ENCODE assay signal across 8 mouse cellular contexts in the genomic region with DNA sequence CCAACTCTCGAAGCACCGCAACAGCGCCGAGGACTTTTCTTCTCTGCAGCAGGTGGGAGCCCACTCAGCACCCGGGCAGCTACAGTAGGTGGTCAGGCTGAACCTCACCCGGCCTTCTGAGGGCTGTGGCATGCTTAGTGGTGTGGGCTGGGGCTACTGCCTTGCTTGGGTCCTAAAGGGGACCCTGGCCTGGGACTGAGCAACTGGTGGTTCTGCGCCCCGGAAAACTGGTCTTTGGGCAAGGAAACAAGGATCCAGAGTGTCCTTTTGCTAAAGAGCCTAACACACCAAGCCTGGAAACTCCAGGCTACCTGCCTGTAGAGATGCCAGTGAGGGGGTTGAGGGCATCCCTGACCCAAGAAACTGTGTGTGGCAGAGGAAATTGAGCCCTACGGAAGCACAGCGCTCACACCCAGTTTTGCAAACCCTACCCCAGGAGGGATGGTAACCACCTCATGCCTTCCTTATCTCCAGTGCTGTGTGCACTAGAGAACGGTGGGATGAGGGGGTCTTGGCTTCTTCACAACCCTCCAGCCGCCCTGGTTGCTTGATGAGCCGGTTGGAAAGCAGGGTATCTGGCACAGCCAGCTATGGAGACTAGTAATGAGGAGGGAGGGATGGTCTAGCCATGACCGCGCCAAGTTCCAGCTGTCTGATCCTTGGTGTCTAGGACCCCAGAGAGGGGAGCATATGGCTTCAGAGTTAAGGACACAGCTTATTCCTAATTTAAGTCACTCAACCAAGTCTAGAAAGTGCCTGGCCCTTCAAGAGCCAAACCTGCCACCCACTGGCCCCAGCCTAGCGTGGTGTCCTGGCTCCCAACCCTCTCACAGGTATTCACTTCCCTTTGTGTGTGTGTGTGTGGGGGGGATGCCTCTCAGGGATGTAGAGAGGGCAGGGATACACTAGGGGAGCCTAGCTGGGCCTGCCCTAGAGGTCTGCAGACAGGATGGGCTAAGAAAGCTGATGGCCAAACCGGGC. TPM values are rescaled to one million over a fixed set of nuclear protein-coding genes. Genes with fewer than 3 reads are reported as not detected.
A peak's percentile ranks its signal among the peaks of the same experiment; 100 is the strongest.
DNase-seq lines count a peak whose midpoint lies in the region; ATAC-seq and TF ChIP-seq lines count a peak whose summit lies in the region.

No protein-coding gene starts in this region.

- no peak for TF ChIP-seq CTCF in heart, adult 2 months (IDR thresholded peaks at IDR 0.05)
- no peak for TF ChIP-seq CTCF in E14TG2a.4 (conservative IDR thresholded peaks at IDR 0.05; ENCODE audit: low read length)

- H3K36me3 ChIP-seq in heart, adult 2 months (ENCODE audit: control insufficient read depth, insufficient read depth, low read length): no peaks in the 10 kb centered on the region
- H3K36me3 ChIP-seq in E14TG2a.4 (ENCODE audit: insufficient read depth, low read length): no peaks in the 10 kb centered on the region
- 0 out of 2 replicates have a peak, but pooled peaks cover 3% of the 10 kb centered on the region for H3K36me3 ChIP-seq in heart, embryonic 16.5 days (ENCODE audit: control insufficient read depth, insufficient read depth)
- no peaks in the 10 kb centered on the region for H3K36me3 ChIP-seq in liver, embryonic 15.5 days (replicated peaks)

- H3K4me2 ChIP-seq in heart, embryonic 16.5 days (ENCODE audit: low read depth, low read length): peak overlapping the region; percentile 66
- peak overlapping the region; percentile 54 for H3K4me2 ChIP-seq in liver, embryonic 15.5 days

- intact Hi-C loops in heart, adult 2 months (cut with DNase I): no loop called here

- no peaks in the 10 kb centered on the region; the same call in 1 of the 2 replicates for H3K27me3 ChIP-seq in heart, adult 2 months (ENCODE audit: control insufficient read depth, insufficient read depth, low read length)
- H3K27me3 ChIP-seq in E14TG2a.4 (ENCODE audit: insufficient read depth, low read length): peaks cover 37% of the 10 kb centered on the region
- no peaks in the 10 kb centered on the region for H3K27me3 ChIP-seq in heart, embryonic 16.5 days (ENCODE audit: control insufficient read depth, insufficient read depth, low read length)
- H3K27me3 ChIP-seq in liver, embryonic 15.5 days: peaks cover 20% of the 10 kb centered on the region

- no peak for DNase-seq in heart, adult 2 months
- no peak for DNase-seq in heart, adult 9 months (ENCODE audit: low spot score in 2 of 2)
- DNase-seq in embryo, embryonic 10.5 days (ENCODE audit: low spot score): no peak
- no peak for DNase-seq in gastrocnemius, postnatal 25 days
- DNase-seq in spleen, adult 12 weeks (ENCODE audit: low spot score): no peak

- no peak for TF ChIP-seq EP300 in heart, adult 2 months (IDR thresholded peaks at IDR 0.05; ENCODE audit: insufficient read depth, low read depth, low read length)

- H3K79me2 ChIP-seq in heart, adult 2 months (replicated peaks; ENCODE audit: control insufficient read depth, insufficient read depth, low read length): no peaks in the 10 kb centered on the region

- no peaks in the 10 kb centered on the region for H3K9me3 ChIP-seq in E14TG2a.4 (ENCODE audit: low read length)
- no peaks in the 10 kb centered on the region for H3K9me3 ChIP-seq in heart, embryonic 16.5 days (replicated peaks; ENCODE audit: control insufficient read depth, low read length)
- H3K9me3 ChIP-seq in liver, embryonic 15.5 days (replicated peaks): no peaks in the 10 kb centered on the region

- TF ChIP-seq POLR2A in heart, adult 2 months (IDR thresholded peaks at IDR 0.05; ENCODE audit: insufficient read depth, low read depth, low read length): no peak; the same call in 1 of the 2 replicates

- H3K9ac ChIP-seq in heart, adult 2 months (ENCODE audit: low read depth, low read length): peak overlapping the region; percentile 64
- H3K9ac ChIP-seq in heart, embryonic 16.5 days (ENCODE audit: low read length): peak overlapping the region; percentile 87
- H3K9ac ChIP-seq in liver, embryonic 15.5 days: no peak overlapping the region

- peak overlapping the region; percentile 77 for H3K27ac ChIP-seq in heart, adult 2 months
- peak overlapping the region; percentile 97 for H3K27ac ChIP-seq in heart, embryonic 16.5 days (ENCODE audit: low read length)
- H3K27ac ChIP-seq in liver, embryonic 15.5 days (replicated peaks): no peak overlapping the region

- H3K4me3 ChIP-seq in heart, adult 2 months: peak overlapping the region; percentile 41
- peak overlapping the region; percentile 68 for H3K4me3 ChIP-seq in E14TG2a.4 (replicated peaks; ENCODE audit: low read length)
- peak overlapping the region; percentile 64 for H3K4me3 ChIP-seq in heart, embryonic 16.5 days (ENCODE audit: low read length)
- peak overlapping the region; percentile 25; the same call in 1 of the 2 replicates for H3K4me3 ChIP-seq in liver, embryonic 15.5 days (replicated peaks)

- H3K4me1 ChIP-seq in heart, adult 2 months (ENCODE audit: control insufficient read depth, insufficient read depth, low read length): peaks cover 5% of the 10 kb centered on the region
- peaks cover 60% of the 10 kb centered on the region for H3K4me1 ChIP-seq in E14TG2a.4 (replicated peaks; ENCODE audit: low read depth, low read length)
- H3K4me1 ChIP-seq in heart, embryonic 16.5 days (ENCODE audit: control insufficient read depth, insufficient read depth, low read length): peaks cover 37% of the 10 kb centered on the region
- peaks cover 48% of the 10 kb centered on the region for H3K4me1 ChIP-seq in liver, embryonic 15.5 days (replicated peaks)

- 32% methylated on average over 17 of the region's 17 CpGs for WGBS in heart, adult 2 months
- WGBS in heart, embryonic 16.5 days: 21% methylated on average over 17 of the region's 17 CpGs
- WGBS in liver, embryonic 15.5 days (ENCODE audit: insufficient replicate concordance): 29% methylated on average over 17 of the region's 17 CpGs

- ATAC-seq in heart, embryonic 16.5 days (replicated peaks; ENCODE audit: extremely low read depth, insufficient read depth, low FRiP score): no peak
- ATAC-seq in liver, embryonic 15.5 days (ENCODE audit: insufficient read depth): peak; percentile 14; the same call in 1 of the 2 replicates

RNA-seq across cellular contexts. Expression of gene Myl9, which starts 0.5 kb away (rescaled TPM):
- 100 to 1,000 TPM in 1 of 2 experiments, 10 to 100 TPM in 1; 86.6 to 107 TPM for total RNA-seq in heart, adult 2 months (2021)
- 176 and 204 TPM in 2 replicates for polyA plus RNA-seq in heart, adult 2 months (2012; rRNA removed)
- polyA plus RNA-seq in heart, embryonic 16.5 days (2015; fragmentation: Nextera tagmentation; extraction: Ambion mirVana): 1,725 and 1,731 TPM in 2 replicates
- 48.1 and 52.7 TPM in 2 replicates for polyA plus RNA-seq in liver, embryonic 15.5 days (2015; fragmentation: Nextera tagmentation; extraction: Ambion mirVana)
- 10 to 100 TPM; 63.4 to 81.7 TPM for total RNA-seq in gastrocnemius, postnatal 25 days (2021)
